Mouse (Mus musculus) liver (tissue): ENCODE data around the gene Sirpb1a.
"Not testable (repeated sequence)": the region's sequence is repeated elsewhere in the genome, so short reads cannot be mapped to it uniquely, and the experiment has no call there.

Source experiments
- DNase-seq: peaks from one replicate; pipeline ENCODE4 v3.0.0-alpha.2; 2020; ENCODE audit warnings: mixed read lengths

Gene Sirpb1a

GRCm38 (mm10) chr3:15426447-15426846 lies at the start of gene Sirpb1a:
TSS of gene Sirpb1a (minus strand) at chr3:15426520.
- not testable (repeated sequence) for DNase-seq

GRCm38 (mm10) chr3:15474831-15475230 lies 48.5 kb upstream of the Sirpb1a start:
- not testable (repeated sequence) for DNase-seq

GRCm38 (mm10) chr3:15470158-15470557 lies 43.8 kb upstream of the Sirpb1a start:
- not testable (repeated sequence) for DNase-seq

- not testable (repeated sequence) for DNase-seq
Observed at GRCm38 (mm10) chr3:15443936-15444335, 17.6 kb upstream of the Sirpb1a start.

- DNase-seq, result not testable (repeated sequence)
Observed at GRCm38 (mm10) chr3:15439844-15440243, 13.5 kb upstream of the Sirpb1a start.

GRCm38 (mm10) chr3:15427917-15428316 lies 1.6 kb upstream of the Sirpb1a start:
- DNase-seq, result no peak

GRCm38 (mm10) chr3:15355690-15356089 lies 70.6 kb downstream of the Sirpb1a start:
- DNase-seq, result not testable (repeated sequence)

GRCm38 (mm10) chr3:15350318-15350717 lies 76.0 kb downstream of the Sirpb1a start:
- not testable (repeated sequence) for DNase-seq

GRCm38 (mm10) chr3:15345606-15346005 lies 80.7 kb downstream of the Sirpb1a start:
- not testable (repeated sequence) for DNase-seq

GRCm38 (mm10) chr3:15340287-15340686 lies 86.0 kb downstream of the Sirpb1a start:
- DNase-seq, result no peak

GRCm38 (mm10) chr3:15334182-15334581 lies 92.1 kb downstream of the Sirpb1a start:
- no peak for DNase-seq

GRCm38 (mm10) chr3:15332063-15332462 lies 94.3 kb downstream of the Sirpb1a start, which contains the start of gene Gm9733:
TSS of gene Gm9733 (minus strand) at chr3:15332302.
- no peak for DNase-seq

GRCm38 (mm10) chr3:15331545-15331944 lies 94.8 kb downstream of the Sirpb1a start:
- DNase-seq, result no peak

- no peak for DNase-seq
Observed at GRCm38 (mm10) chr3:15329549-15329948, 96.8 kb downstream of the Sirpb1a start.
